Mouse (Mus musculus): Measurements from ENCODE around the gene Iqcn.

DNA sequence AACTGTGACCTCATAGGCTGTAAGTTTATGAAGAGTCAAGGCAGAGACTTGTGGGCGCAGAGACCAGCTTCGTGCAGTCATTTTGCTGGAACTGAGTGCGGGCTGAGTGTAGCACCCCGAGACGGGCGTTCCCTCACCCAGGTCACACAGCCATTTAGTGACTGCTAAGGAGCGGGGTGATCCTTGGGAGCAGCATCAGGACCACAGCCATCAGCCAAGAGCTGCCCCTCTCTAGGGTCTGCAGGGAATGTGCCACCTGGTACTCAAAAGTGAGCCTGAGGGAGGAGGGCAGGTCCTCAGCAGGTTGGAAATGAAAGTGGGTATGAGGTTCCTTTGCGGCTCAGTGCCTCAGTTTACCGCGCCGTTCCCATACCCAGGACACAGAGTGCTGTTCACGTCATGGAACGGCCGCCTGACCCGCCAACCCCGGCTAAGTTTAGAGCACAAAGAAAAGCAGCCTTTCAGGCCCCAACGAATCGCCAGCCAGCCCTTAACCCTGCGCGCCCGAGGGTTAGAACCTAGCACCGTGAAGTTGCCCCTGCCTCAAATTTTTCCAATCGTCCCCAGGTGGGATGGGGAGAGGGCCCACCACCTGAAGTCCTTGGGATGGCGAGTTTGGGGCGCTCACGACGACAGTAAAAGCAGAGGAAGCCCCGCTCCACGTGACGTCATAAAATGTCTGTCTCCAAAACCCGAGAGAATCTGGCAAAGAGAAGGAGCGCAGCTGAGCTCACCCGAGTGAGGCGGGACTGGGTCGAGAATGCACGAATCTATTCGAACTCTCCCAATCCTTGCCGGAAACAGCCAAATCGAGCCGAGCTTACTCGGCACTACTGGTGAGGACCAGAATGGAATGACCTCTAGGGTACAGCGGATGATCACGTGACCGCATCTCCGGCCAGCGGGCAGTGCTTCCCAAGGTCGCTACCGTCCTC lies 40.7 kb downstream of the Iqcn start:
- TF ChIP-seq CTCF (conservative IDR thresholded peaks at IDR 0.05; ENCODE audit: low read length) (no peak), NANOG (IDR thresholded peaks at IDR 0.05; ENCODE audit: borderline replicate concordance, low read length) (no peak), POU5F1 (IDR thresholded peaks at IDR 0.05; ENCODE audit: borderline replicate concordance, low read length) (no peak)
